Mouse (Mus musculus): ENCODE data around the gene Tmem247. TPM values are rescaled to one million over a fixed set of nuclear protein-coding genes. Genes with fewer than 3 reads are reported as not detected.

Tmem247 gene
- polyA plus RNA-seq, 1 experiment from 2014 or later = not detected

DNA sequence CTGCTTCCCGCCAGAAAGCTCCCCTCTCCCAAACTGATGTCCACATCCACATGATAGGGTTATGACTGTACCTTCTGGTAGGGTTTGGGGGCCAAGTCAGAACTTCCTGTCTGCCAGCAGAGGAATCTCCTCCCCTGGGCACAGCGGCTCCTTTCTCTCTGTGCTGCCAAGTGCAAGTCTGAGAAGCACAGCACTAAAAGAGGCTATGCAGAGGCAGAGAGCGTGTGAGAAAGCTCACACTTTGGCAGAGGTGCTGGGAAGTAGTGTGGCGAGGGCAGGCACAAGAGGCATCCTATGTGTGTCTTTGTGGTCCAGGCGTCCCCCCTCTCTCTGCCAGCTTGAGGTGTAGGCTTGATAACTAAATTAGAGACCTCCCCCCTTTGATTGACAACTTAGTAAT, 53.9 kb downstream of the Tmem247 start:
- Histone ChIP-seq H3K4me1 (ENCODE audit: control insufficient read depth, insufficient read depth, low read depth, low read length) (peaks cover 9% of the 10 kb centered on the region; the same call in 1 of the 2 replicates), H3K9me3 (ENCODE audit: control insufficient read depth, low read length) (no peaks in the 10 kb centered on the region), H3K4me3 (ENCODE audit: low read length) (no peak overlapping the region), H3K27me3 (replicated peaks; ENCODE audit: control insufficient read depth, insufficient read depth, low read length) (no peaks in the 10 kb centered on the region), H3K27ac (ENCODE audit: low read depth, low read length) (peak overlapping the region; percentile 2; the same call in 1 of the 2 replicates), H3K36me3 (ENCODE audit: control insufficient read depth, insufficient read depth, low read length) (no peaks in the 10 kb centered on the region), H3K4me2 (ENCODE audit: low read length) (no peak overlapping the region), H3K9ac (ENCODE audit: low read depth, low read length) (no peak overlapping the region; the same call in 1 of the 2 replicates)
- 0 out of 2 replicates have a peak, but pooled peaks have one; percentile 9 for ATAC-seq
- 76% methylated on average over 5 of the region's 5 CpGs for WGBS

DNA sequence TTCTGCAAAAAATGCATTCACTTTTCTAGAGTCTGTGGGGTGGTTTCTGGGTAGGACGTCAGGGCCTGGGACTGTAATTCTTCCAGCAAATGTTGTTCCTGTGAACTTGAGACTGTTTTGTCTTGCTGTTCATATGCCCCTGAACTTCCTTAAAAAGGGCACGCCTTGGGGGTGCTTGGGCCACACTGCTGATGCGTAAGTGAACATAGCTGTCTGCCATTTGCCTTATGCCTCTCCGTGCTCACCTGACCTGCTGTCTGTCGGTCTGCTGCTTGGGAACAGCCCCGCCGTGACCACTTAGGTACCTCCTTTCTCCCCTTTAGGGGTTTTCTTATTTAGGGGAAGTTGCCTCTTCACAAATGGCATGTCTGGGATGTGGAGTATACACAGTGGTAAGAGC, 54.7 kb downstream of the Tmem247 start:
- H3K9me3 ChIP-seq (ENCODE audit: control insufficient read depth, low read length) = no peaks in the 10 kb centered on the region
- 93% methylated on average over 7 of the region's 7 CpGs for WGBS
- H3K9ac ChIP-seq (ENCODE audit: low read depth, low read length) = no peak overlapping the region
- H3K4me3 ChIP-seq (ENCODE audit: low read length) = no peak overlapping the region
- H3K4me1 ChIP-seq (ENCODE audit: control insufficient read depth, insufficient read depth, low read depth, low read length) = peaks cover 9% of the 10 kb centered on the region; the same call in 1 of the 2 replicates
- no peaks in the 10 kb centered on the region for H3K27me3 ChIP-seq (replicated peaks; ENCODE audit: control insufficient read depth, insufficient read depth, low read length)
- no peak overlapping the region for H3K4me2 ChIP-seq (ENCODE audit: low read length)
- H3K27ac ChIP-seq (ENCODE audit: low read depth, low read length) = no peak overlapping the region
- ATAC-seq = no peak
- no peaks in the 10 kb centered on the region for H3K36me3 ChIP-seq (ENCODE audit: control insufficient read depth, insufficient read depth, low read length)

Other genes with a start within 250 kb of the Tmem247 start
- 5.7 and 8.4 TPM in 2 replicates for gene Epas1, start 163.6 kb upstream of the Tmem247 start, polyA plus RNA-seq (2015; fragmentation: Nextera tagmentation; extraction: Ambion mirVana)
- gene Atp6v1e2, start 30.5 kb downstream of the Tmem247 start, polyA plus RNA-seq (2015; fragmentation: Nextera tagmentation; extraction: Ambion mirVana) = 0.11 and 0.24 TPM in 2 replicates
- gene Rhoq, start 45.7 kb downstream of the Tmem247 start, polyA plus RNA-seq (2015; fragmentation: Nextera tagmentation; extraction: Ambion mirVana) = 7.4 and 7.8 TPM in 2 replicates
- 34.2 and 35.3 TPM in 2 replicates for gene Pigf, start 108.1 kb downstream of the Tmem247 start, polyA plus RNA-seq (2015; fragmentation: Nextera tagmentation; extraction: Ambion mirVana)
- gene Cript, start 108.2 kb downstream of the Tmem247 start, polyA plus RNA-seq (2015; fragmentation: Nextera tagmentation; extraction: Ambion mirVana) = 182 and 203 TPM in 2 replicates
- gene Socs5, start 190.3 kb downstream of the Tmem247 start, polyA plus RNA-seq (2015; fragmentation: Nextera tagmentation; extraction: Ambion mirVana) = 13.1 and 13.2 TPM in 2 replicates